Mouse (Mus musculus) myocyte (in vitro differentiated cells): ENCODE measurements around the gene Lmo7.

Source experiments
- CEBPB ChIP-seq: IDR thresholded peaks from 2 replicates; pipeline ENCODE4 v1.6.1; 2011; ENCODE audit warnings: mild to moderate bottlenecking, moderate library complexity; ENCODE audit not compliant: poor library complexity, insufficient read depth, severe bottlenecking
- MAX ChIP-seq: IDR thresholded peaks from one replicate; pipeline ENCODE4 v1.6.1; 2011; ENCODE audit warnings: low read depth, mild to moderate bottlenecking, control low read depth
- MYOD1 ChIP-seq, 3 experiments: IDR thresholded peaks; one replicate each; pipeline ENCODE4 v1.6.1; 2011; ENCODE audit warnings: control low read depth in 2 of 3, low read depth in 2 of 3, mild to moderate bottlenecking in 2 of 3, moderate library complexity in 1 of 3; ENCODE audit not compliant: insufficient read length in 2 of 3, control insufficient read depth in 1 of 3
- POLR2A ChIP-seq: IDR thresholded peaks from one replicate; pipeline ENCODE4 v1.6.1; 2011; ENCODE audit warnings: low read depth, mild to moderate bottlenecking, control low read depth, moderate library complexity; ENCODE audit not compliant: insufficient read length
- POLR2AphosphoS2 ChIP-seq: IDR thresholded peaks from one replicate; pipeline ENCODE4 v1.6.1; 2011; ENCODE audit warnings: low read depth, control low read depth; ENCODE audit not compliant: insufficient read length
- TCF12 ChIP-seq: IDR thresholded peaks from one replicate; pipeline ENCODE4 v1.6.1; 2011; ENCODE audit warnings: mild to moderate bottlenecking, control low read depth; ENCODE audit not compliant: poor library complexity, insufficient read depth, severe bottlenecking

- no peak for TF ChIP-seq TCF12
- TF ChIP-seq MAX = no peak
- no peak for TF ChIP-seq POLR2A
- no peak for TF ChIP-seq MYOD1 (IDR thresholded peaks at IDR 0.05; ENCODE audit: control insufficient read depth in 1 of 3, insufficient read length in 2 of 3, low read depth in 2 of 3)
- no peak for TF ChIP-seq POLR2AphosphoS2
- TF ChIP-seq CEBPB = no peak
Observed at GRCm38 (mm10) chr14:101688406-101688805, 41.4 kb upstream of the Lmo7 start.
